Mouse (Mus musculus): ENCODE data around the gene Lrrc4c.

Lrrc4c gene

DNA sequence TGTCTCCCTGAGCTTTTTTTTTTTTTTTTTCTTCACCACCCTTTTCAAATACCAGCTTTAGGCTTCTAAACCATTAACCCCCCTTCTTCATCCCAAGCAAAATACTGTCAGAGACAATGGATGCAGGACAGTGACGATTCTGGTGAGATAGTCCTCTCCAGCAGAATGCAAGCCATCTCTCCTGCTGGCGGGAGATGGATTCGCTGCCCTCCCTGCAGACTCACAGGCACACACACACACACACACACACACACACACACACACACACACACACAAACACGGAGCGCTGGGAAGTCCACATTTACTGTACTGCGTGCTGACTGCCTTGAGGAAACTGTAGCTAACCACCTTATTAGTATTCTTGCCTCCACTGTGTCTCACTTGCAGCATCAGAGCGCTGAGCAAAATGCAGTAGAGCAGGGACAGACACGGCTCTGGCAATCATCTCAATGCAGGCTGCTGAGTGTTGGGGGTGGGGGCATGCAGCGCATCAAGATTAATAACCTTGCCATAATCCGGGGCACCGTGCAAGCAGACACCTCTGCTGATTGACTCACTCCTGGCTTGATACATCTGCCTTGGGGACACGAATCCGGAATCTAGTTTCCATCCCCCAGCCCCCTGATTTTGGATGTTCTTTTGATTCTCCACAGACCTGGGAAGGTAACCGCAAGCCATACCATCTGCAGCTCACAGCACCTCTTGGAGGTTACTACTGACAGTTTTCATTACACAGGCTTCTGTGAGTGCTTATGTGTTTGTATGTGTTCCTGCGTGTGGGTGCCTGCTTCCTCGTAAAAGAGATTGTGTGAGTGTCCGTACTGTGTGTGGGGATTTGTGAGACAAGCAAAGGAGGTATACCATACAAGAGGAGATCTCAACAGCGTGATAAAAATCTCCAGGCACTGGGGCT is at the start of gene Lrrc4c:
Gene Lrrc4c, plus strand, starts transcription at position 783 of the 913 bp plus-strand sequence.
- DNase-seq (ENCODE audit: low spot score in 2 of 2): no peak

DNA sequence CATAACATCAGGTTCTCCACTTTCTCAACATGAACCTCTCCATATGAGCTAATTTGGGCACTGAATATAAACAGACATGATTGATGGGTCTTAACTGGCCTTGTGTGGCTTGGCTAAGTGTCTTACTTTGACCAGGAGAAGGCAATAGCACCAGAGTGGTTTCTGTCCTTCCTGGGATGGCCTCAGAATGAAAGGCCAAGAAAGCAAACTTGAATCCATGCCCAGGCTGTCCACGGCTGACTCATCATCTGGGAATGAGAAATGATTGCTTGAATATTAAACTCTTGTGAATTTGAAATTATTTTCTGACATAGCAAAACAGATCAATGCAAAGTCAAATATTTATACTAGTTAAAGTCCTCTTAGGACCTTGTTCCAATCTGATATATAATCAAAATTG is 42.9 kb upstream of the Lrrc4c start:
- no peak for DNase-seq (ENCODE audit: low spot score in 2 of 2)

- no peak for DNase-seq (ENCODE audit: low spot score in 2 of 2)
Measured at GRCm38 (mm10) chr2:96282926-96283325, 35.0 kb upstream of the Lrrc4c start.

DNA sequence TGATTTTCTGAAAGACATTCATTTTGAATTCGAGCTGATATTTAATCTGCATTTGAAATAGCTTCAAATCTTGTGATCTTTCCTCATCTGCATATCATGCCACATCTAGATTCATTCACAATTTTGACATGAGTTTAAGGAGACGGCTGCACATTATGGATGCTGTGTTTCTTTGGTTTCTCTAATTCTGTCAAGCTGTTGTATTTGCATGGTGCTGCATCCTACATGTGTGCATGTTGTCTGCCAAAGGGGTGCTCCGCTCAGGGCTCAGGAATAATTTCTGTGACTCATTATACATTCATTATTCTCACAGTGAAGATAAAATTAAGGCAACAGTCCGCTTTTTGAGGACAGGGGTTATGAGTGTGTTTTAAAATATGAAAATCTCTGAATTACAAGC is 30.5 kb upstream of the Lrrc4c start:
- no peak for DNase-seq (ENCODE audit: low spot score in 2 of 2)

DNA sequence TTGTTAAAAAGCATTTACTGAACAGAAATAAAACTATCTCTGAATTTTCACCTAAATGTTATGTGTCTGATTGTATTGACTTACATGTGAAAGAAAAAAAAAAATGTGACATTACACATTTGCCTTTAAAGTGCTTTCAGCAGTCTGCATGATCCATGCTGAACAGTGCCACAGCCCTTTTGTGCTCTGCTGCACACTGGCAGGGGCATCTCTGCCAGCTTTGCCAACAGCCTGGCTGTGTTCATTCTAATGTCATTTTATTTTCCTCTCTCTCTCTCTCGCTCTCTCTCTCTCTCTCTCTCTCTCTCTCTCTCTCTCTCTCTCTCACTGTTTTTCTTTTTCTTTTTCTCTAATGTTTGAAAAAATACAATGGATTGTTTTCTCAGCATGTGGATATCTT is 27.4 kb upstream of the Lrrc4c start:
- DNase-seq (ENCODE audit: low spot score in 2 of 2): no peak

DNA sequence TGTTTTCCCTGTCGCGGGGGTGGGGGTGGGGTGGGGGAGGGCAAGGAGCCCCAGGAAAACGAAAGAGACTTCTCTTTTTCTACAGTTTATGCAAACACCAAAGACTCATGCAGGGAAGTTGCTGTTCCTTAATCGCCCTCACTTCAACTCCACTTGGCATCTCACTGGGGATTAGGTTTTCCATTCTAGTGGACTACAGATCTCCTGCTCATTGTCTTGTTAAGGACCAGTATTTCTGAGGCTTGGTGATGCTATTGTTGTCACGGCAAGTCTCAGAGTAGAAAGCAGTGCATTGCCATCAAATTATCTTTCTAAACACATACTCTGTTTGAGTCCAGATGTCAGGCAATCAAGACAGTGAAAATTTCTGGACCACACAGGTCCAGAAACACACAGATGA is 2.9 kb upstream of the Lrrc4c start:
- no peak for DNase-seq (ENCODE audit: low spot score in 2 of 2)

DNA sequence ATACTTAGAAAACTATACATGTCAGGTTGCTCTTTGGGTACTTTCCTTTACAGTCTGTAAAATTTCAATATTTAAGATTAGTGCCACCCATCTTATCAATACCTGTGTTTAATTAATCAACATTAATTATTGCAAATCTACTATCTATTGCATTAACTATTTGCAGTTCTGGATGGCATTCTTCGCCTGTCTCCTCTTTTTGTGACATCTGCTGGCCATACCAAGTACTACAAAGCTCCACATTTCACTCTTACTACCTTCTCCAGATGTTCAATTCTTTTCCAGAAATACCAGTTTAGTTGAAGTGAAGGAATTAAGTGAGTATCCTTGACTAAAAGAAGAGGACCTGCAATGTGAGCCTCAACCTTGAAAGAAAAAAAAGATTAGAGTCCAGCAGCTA is 1.4 kb upstream of the Lrrc4c start:
- DNase-seq (ENCODE audit: low spot score in 2 of 2): no peak

DNA sequence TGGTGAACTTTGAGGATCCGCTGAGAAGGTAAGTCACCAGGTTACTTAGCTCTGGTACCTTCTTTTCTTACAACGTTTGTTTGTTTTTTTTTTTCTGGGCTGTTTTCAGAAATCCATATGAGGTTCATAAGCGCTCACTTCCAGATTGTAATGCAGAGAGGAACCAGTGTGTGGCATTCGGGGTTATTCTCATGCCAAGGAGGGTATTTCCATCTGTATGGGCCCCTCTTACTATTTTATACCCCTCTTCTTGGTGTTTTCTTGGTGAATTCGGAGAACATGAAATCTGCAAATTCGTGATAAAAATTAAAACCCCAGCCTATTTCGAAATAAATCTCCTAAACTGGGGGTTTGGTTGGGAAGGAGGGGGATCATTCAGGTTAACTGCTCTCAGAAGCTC is 587 bp downstream of the Lrrc4c start:
- no peak for DNase-seq (ENCODE audit: low spot score in 2 of 2)

DNA sequence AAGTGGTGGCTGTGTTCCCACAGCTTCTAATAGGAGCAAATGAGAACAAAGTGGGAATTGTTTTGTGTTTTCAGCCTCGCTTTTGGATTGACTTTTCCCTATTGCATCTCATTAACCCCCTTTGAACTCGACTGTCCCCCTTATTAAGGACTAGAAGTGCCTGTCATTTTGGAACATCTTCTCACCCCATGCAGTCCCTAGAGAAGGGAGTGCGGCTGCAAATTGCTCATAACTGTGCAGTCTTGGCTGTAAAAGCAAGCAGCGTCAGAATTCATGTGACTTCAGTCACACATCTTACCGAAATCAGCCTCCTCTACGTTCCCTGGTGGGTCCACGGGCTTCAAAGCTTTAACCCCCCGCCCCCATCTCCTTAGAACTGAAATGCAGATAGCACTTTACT is 1.2 kb downstream of the Lrrc4c start:
- no peak for DNase-seq (ENCODE audit: low spot score in 2 of 2)

GRCm38 (mm10) chr2:96319649-96320048 is 1.7 kb downstream of the Lrrc4c start:
- DNase-seq (ENCODE audit: low spot score in 2 of 2): no peak

DNA sequence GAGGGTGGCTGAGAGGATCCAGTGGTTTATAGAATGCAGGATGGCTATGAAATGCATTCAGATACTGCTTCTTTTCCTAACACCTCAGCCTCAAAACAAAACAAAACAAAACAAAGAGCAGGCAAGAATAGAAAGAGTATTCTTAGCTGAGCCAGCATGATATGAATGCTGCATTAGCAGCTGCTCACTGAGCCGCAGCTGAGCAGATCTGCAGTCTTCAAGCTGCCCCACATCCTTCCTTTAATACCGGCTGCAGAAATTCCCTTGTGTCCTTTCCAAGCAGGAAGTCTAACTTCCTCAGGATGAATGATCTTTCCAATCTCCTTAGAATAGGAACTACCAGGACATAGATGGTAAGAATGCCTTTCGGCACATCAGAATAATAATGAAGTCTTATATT is 16.7 kb downstream of the Lrrc4c start:
- no peak for DNase-seq (ENCODE audit: low spot score in 2 of 2)

DNA sequence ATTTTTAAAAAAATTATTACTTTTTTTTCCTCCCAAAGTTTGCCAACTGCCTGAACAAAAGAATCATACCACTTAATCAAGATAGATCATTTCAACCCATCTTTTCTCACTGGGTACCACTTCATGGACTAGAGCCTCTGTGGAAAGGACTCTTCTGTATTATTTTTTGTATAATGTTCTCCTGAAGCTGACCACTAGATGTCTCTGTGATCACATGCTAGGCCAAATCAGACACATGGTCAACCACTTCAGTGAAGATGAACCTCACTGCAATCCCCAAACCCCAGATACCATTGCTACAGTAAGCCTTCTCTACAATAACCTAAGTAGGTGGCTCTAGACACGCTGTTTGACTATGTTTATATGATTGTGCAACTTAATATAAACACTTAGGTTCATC is 19.4 kb downstream of the Lrrc4c start:
- no peak for DNase-seq (ENCODE audit: low spot score in 2 of 2)

GRCm38 (mm10) chr2:96401186-96401811 is 83.3 kb downstream of the Lrrc4c start:
- DNase-seq (ENCODE audit: low spot score in 2 of 2): no peak

GRCm38 (mm10) chr2:96402514-96402913 is 84.5 kb downstream of the Lrrc4c start:
- no peak for DNase-seq (ENCODE audit: low spot score in 2 of 2)

- no peak for DNase-seq (ENCODE audit: low spot score in 2 of 2)
Measured at GRCm38 (mm10) chr2:96406856-96407255, 88.9 kb downstream of the Lrrc4c start.

- DNase-seq (ENCODE audit: low spot score in 2 of 2): no peak
Measured at GRCm38 (mm10) chr2:96411182-96411581, 93.2 kb downstream of the Lrrc4c start.

DNA sequence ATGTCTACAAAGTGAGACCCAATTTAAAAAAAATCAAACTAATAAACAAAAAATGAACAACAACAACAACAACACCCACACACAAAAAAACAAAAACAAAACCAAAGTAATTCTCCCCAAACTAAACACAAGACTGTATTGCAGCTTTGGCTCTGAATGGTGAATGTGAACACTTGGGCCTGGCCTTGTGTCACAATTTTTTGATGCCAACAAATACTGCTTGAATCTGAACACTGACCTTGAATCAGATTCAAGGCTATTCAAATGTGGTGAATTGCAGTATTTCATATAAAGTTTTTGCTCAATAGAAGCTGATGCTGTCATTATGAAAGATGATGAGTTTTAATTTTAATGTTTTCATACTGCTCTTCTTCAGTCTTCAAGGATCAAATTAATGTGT is 143.6 kb downstream of the Lrrc4c start:
- no peak for DNase-seq (ENCODE audit: low spot score in 2 of 2)

GRCm38 (mm10) chr2:96475674-96476073 is 157.7 kb downstream of the Lrrc4c start:
- no peak for DNase-seq (ENCODE audit: low spot score in 2 of 2)

- DNase-seq (ENCODE audit: low spot score in 2 of 2): no peak
Measured at GRCm38 (mm10) chr2:96499116-96499882, 181.3 kb downstream of the Lrrc4c start.

DNA sequence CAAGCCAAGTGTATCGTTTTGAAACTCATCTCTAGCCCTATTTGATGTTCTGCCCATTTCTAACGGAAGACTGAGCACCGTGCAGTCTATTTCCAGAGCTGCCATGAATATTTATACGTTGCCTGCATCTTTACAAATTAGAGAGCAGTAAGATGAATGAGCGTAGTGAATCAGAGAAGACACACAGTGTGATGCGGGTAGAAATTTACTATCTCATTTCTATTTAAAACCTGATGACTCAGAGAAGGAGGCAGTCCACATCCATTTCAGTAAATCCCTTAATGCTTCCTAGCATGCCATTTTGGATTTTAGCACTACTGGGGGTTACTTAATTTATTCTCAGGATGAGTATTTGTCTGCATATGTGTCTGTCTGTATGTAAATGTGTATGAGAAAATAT is 186.2 kb downstream of the Lrrc4c start:
- DNase-seq (ENCODE audit: low spot score in 2 of 2): no peak

- DNase-seq (ENCODE audit: low spot score in 2 of 2): no peak
Measured at GRCm38 (mm10) chr2:96505641-96506040, 187.7 kb downstream of the Lrrc4c start.

GRCm38 (mm10) chr2:96508991-96509390 is 191.0 kb downstream of the Lrrc4c start:
- no peak for DNase-seq (ENCODE audit: low spot score in 2 of 2)

- no peak for DNase-seq (ENCODE audit: low spot score in 2 of 2)
Measured at GRCm38 (mm10) chr2:96537469-96537868, 219.5 kb downstream of the Lrrc4c start.
